8 mouse cellular contexts compared by ENCODE assay signal in the genomic region with DNA sequence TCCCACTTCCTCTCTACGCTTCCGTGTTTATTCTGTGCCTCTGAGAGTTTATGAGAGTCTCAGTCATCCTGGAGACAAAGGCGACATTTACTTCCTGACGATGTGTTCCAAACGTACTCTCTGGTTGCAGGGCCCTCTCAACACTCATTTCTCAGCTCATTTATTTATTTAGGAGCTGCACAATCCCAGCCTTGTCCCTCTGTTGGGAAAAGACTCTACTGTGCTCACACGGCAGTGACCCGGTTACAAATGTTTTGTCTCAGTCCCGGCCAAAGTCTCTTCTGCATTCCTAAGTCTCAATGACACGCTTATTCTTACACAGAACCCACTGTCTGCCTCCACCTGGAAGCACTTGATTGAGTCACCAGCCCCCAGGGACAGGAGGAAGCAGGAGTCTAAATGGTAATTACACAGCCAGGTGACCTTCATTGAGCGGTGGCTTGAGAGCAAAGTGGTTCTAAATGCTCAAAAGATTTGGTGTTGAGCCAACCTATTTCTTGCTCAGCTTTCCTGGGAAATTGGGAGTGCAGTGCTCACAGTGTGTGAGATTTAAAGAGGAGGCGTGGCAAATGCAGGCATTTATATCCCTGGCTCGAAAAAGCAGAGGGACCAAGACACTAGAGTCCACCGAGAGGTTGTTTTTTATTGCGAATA.
DNase-seq lines count a peak whose midpoint lies in the region; ATAC-seq lines count a peak whose summit lies in the region.

No protein-coding gene starts in this region.

- DNase-seq in gastrocnemius, adult 18-20 months (ENCODE audit: low spot score) = peak; percentile 45
- DNase-seq in gastrocnemius, postnatal 10 days = no peak
- peak; percentile 8 for DNase-seq in R1 (ENCODE audit: low read depth, low spot score)
- peak; percentile 33 for DNase-seq in gastrocnemius, postnatal 25 days
- no peak for DNase-seq in limb, embryonic 10.5 days (ENCODE audit: low spot score)
- DNase-seq in adipocyte (ENCODE audit: low spot score) = no peak
- no peak for DNase-seq in adrenal gland, adult (ENCODE audit: inconsistent age in 2 of 2, low spot score in 1 of 2)

- no peak overlapping the region for H3K4me3 ChIP-seq in limb, embryonic 10.5 days
- no peak overlapping the region for H3K4me3 ChIP-seq in neural tube, embryonic 15.5 days (replicated peaks)

- peak overlapping the region; percentile 56 for H3K27ac ChIP-seq in limb, embryonic 10.5 days
- peak overlapping the region; percentile 63 for H3K27ac ChIP-seq in neural tube, embryonic 15.5 days (replicated peaks)

- peaks cover 51% of the 10 kb centered on the region for H3K4me1 ChIP-seq in limb, embryonic 10.5 days
- peaks cover 19% of the 10 kb centered on the region for H3K4me1 ChIP-seq in neural tube, embryonic 15.5 days

- no peak overlapping the region for H3K9ac ChIP-seq in neural tube, embryonic 15.5 days (replicated peaks)

- no peaks in the 10 kb centered on the region for H3K36me3 ChIP-seq in limb, embryonic 10.5 days
- no peaks in the 10 kb centered on the region for H3K36me3 ChIP-seq in neural tube, embryonic 15.5 days

- WGBS in limb, embryonic 10.5 days = 65% methylated on average over 14 of the region's 14 CpGs
- 13% methylated on average over 14 of the region's 14 CpGs for WGBS in neural tube, embryonic 15.5 days

- peak overlapping the region; percentile 32 for H3K4me2 ChIP-seq in neural tube, embryonic 15.5 days

- H3K9me3 ChIP-seq in limb, embryonic 10.5 days (replicated peaks) = no peaks in the 10 kb centered on the region
- no peaks in the 10 kb centered on the region for H3K9me3 ChIP-seq in neural tube, embryonic 15.5 days (replicated peaks)

- H3K27me3 ChIP-seq in limb, embryonic 10.5 days (ENCODE audit: low read depth, poor library complexity, severe bottlenecking) = no peaks in the 10 kb centered on the region
- no peaks in the 10 kb centered on the region for H3K27me3 ChIP-seq in neural tube, embryonic 15.5 days (replicated peaks)

- peak; percentile 70 for ATAC-seq in neural tube, embryonic 15.5 days (ENCODE audit: low FRiP score)

Comparison
In these comparisons a context has a peak if more than half of its experiments do, and no peak if none do; other contexts are left out.
1. DNase-seq: peak in gastrocnemius, adult 18-20 months (single experiment), R1 (single experiment) and gastrocnemius, postnatal 25 days (single experiment); none in gastrocnemius, postnatal 10 days (single experiment), limb, embryonic 10.5 days (single experiment), adipocyte (single experiment) and adrenal gland, adult (0 of 2).